In genomic region chr14:99339021-99339420, GRCm38 (mm10) we compare ENCODE assay signal across 27 mouse cellular contexts. TPM values are rescaled to one million over a fixed set of nuclear protein-coding genes. Genes with fewer than 3 reads are reported as not detected.
DNase-seq lines count a peak whose midpoint lies in the region; ATAC-seq and TF ChIP-seq lines count a peak whose summit lies in the region.
"Had no signal": no experiment of that assay in that cellular context is flagged by ENCODE, and none has a peak within 500 bp of the region (broad histone marks: within the 10 kb centered on the region; RNA-seq: fewer than 3 reads in every experiment).

No protein-coding gene starts in this region.

- peak; percentile 26; the same call in 1 of the 2 replicates for ATAC-seq in forebrain, embryonic 16.5 days
- no peak for ATAC-seq in forebrain, embryonic 11.5 days (replicated peaks; ENCODE audit: low FRiP score)
- no peak for ATAC-seq in hindbrain, embryonic 16.5 days
- no peak for ATAC-seq in hindbrain, embryonic 12.5 days (ENCODE audit: low FRiP score)

- 64% methylated on average over 8 of the region's 8 CpGs for WGBS in forebrain, embryonic 16.5 days
- WGBS in forebrain, embryonic 11.5 days: 77% methylated on average over 8 of the region's 8 CpGs
- 33% methylated on average over 8 of the region's 8 CpGs for WGBS in hindbrain, embryonic 16.5 days
- WGBS in hindbrain, embryonic 12.5 days: 48% methylated on average over 8 of the region's 8 CpGs

- H3K9me3 ChIP-seq in forebrain, embryonic 16.5 days (ENCODE audit: control insufficient read depth, low read length): no peaks in the 10 kb centered on the region
- H3K9me3 ChIP-seq in forebrain, embryonic 11.5 days (ENCODE audit: control insufficient read depth, low read length): no peaks in the 10 kb centered on the region
- H3K9me3 ChIP-seq in hindbrain, embryonic 16.5 days (ENCODE audit: control insufficient read depth, low read length): no peaks in the 10 kb centered on the region
- no peaks in the 10 kb centered on the region for H3K9me3 ChIP-seq in hindbrain, embryonic 12.5 days (replicated peaks)
- H3K9me3 ChIP-seq in ES-Bruce4 (replicated peaks; ENCODE audit: control insufficient read depth, insufficient read depth, low read length, poor library complexity, severe bottlenecking): no peaks in the 10 kb centered on the region
- H3K9me3 ChIP-seq: embryonic facial prominence, embryonic 12.5 days; heart, embryonic 12.5 days; midbrain, embryonic 10.5 days; neural tube, embryonic 12.5 days had no signal

- no peak overlapping the region for H3K27ac ChIP-seq in forebrain, embryonic 16.5 days (ENCODE audit: low read length)
- no peak overlapping the region for H3K27ac ChIP-seq in forebrain, embryonic 11.5 days (ENCODE audit: low read depth, low read length)
- H3K27ac ChIP-seq in hindbrain, embryonic 16.5 days (ENCODE audit: low read depth, low read length): no peak overlapping the region
- no peak overlapping the region for H3K27ac ChIP-seq in hindbrain, embryonic 12.5 days
- H3K27ac ChIP-seq in ES-Bruce4 (ENCODE audit: insufficient read depth, low read length): peak overlapping the region; percentile 99
- H3K27ac ChIP-seq: embryonic facial prominence, embryonic 12.5 days; liver, embryonic 14.5 days; midbrain, embryonic 10.5 days; neural tube, embryonic 12.5 days had no signal

- no peak for TF ChIP-seq POLR2A in ES-Bruce4 (IDR thresholded peaks at IDR 0.05; ENCODE audit: insufficient read depth, low read length)

- H3K4me3 ChIP-seq in forebrain, embryonic 16.5 days (replicated peaks; ENCODE audit: low read length): no peak overlapping the region
- H3K4me3 ChIP-seq in forebrain, embryonic 11.5 days (ENCODE audit: low read depth, low read length): no peak overlapping the region
- no peak overlapping the region for H3K4me3 ChIP-seq in hindbrain, embryonic 16.5 days (ENCODE audit: low read length)
- no peak overlapping the region for H3K4me3 ChIP-seq in hindbrain, embryonic 12.5 days
- no peak overlapping the region for H3K4me3 ChIP-seq in ES-Bruce4 (ENCODE audit: low read depth, low read length)
- H3K4me3 ChIP-seq: embryonic facial prominence, embryonic 12.5 days; heart, embryonic 12.5 days; midbrain, embryonic 10.5 days; myocyte; neural tube, embryonic 12.5 days had no signal

- H3K27me3 ChIP-seq in forebrain, embryonic 16.5 days (replicated peaks; ENCODE audit: control insufficient read depth, insufficient read depth, low read length): no peaks in the 10 kb centered on the region
- no peaks in the 10 kb centered on the region for H3K27me3 ChIP-seq in forebrain, embryonic 11.5 days (ENCODE audit: control insufficient read depth, insufficient read depth, low read length)
- no peaks in the 10 kb centered on the region for H3K27me3 ChIP-seq in hindbrain, embryonic 16.5 days (replicated peaks; ENCODE audit: control insufficient read depth, insufficient read depth, low read length)
- H3K27me3 ChIP-seq in hindbrain, embryonic 12.5 days: no peaks in the 10 kb centered on the region
- no peaks in the 10 kb centered on the region for H3K27me3 ChIP-seq in ES-Bruce4 (ENCODE audit: control insufficient read depth, insufficient read depth, low read length, poor library complexity, severe bottlenecking)
- H3K27me3 ChIP-seq: embryonic facial prominence, embryonic 12.5 days; heart, embryonic 12.5 days; neural tube, embryonic 12.5 days had no signal

- no peaks in the 10 kb centered on the region for H3K36me3 ChIP-seq in forebrain, embryonic 16.5 days (ENCODE audit: control insufficient read depth, insufficient read depth)
- H3K36me3 ChIP-seq in forebrain, embryonic 11.5 days (ENCODE audit: control insufficient read depth, insufficient read depth, low read length): no peaks in the 10 kb centered on the region
- no peaks in the 10 kb centered on the region for H3K36me3 ChIP-seq in hindbrain, embryonic 16.5 days (ENCODE audit: control insufficient read depth, insufficient read depth, low read length)
- no peaks in the 10 kb centered on the region for H3K36me3 ChIP-seq in hindbrain, embryonic 12.5 days
- H3K36me3 ChIP-seq in ES-Bruce4 (ENCODE audit: control insufficient read depth, insufficient read depth, low read length, poor library complexity, severe bottlenecking): no peaks in the 10 kb centered on the region
- H3K36me3 ChIP-seq: embryonic facial prominence, embryonic 12.5 days; heart, embryonic 12.5 days; midbrain, embryonic 10.5 days; neural tube, embryonic 12.5 days had no signal

- H3K4me2 ChIP-seq in forebrain, embryonic 16.5 days (ENCODE audit: low read length): no peak overlapping the region
- H3K4me2 ChIP-seq in forebrain, embryonic 11.5 days (ENCODE audit: low read depth, low read length, severe bottlenecking): no peak overlapping the region
- H3K4me2 ChIP-seq in hindbrain, embryonic 16.5 days (ENCODE audit: low read length): peak overlapping the region; percentile 10; the same call in 1 of the 2 replicates
- H3K4me2 ChIP-seq in hindbrain, embryonic 12.5 days (replicated peaks): no peak overlapping the region
- H3K4me2 ChIP-seq: embryonic facial prominence, embryonic 12.5 days; heart, embryonic 12.5 days; neural tube, embryonic 12.5 days had no signal

- TF ChIP-seq EP300 in ES-Bruce4 (IDR thresholded peaks at IDR 0.05; ENCODE audit: insufficient read depth, low read depth, low read length): no peak

- H3K4me1 ChIP-seq in forebrain, embryonic 16.5 days (replicated peaks; ENCODE audit: control insufficient read depth, insufficient read depth, low read length): no peaks in the 10 kb centered on the region
- H3K4me1 ChIP-seq in forebrain, embryonic 11.5 days (replicated peaks; ENCODE audit: control insufficient read depth, insufficient read depth, low read length): 0 out of 2 replicates have a peak, but pooled peaks cover 3% of the 10 kb centered on the region
- H3K4me1 ChIP-seq in hindbrain, embryonic 16.5 days (ENCODE audit: control insufficient read depth, insufficient read depth, low read depth, low read length): no peaks in the 10 kb centered on the region; the same call in 1 of the 2 replicates
- H3K4me1 ChIP-seq in hindbrain, embryonic 12.5 days: no peaks in the 10 kb centered on the region
- peaks cover 9% of the 10 kb centered on the region for H3K4me1 ChIP-seq in ES-Bruce4 (ENCODE audit: control insufficient read depth, insufficient read depth, low read length)
- H3K4me1 ChIP-seq: embryonic facial prominence, embryonic 12.5 days; heart, embryonic 12.5 days; midbrain, embryonic 10.5 days; neural tube, embryonic 12.5 days had no signal

- H3K9ac ChIP-seq in forebrain, embryonic 16.5 days (replicated peaks; ENCODE audit: low read depth, low read length): no peak overlapping the region
- no peak overlapping the region for H3K9ac ChIP-seq in forebrain, embryonic 11.5 days (ENCODE audit: low read length)
- H3K9ac ChIP-seq in hindbrain, embryonic 16.5 days (ENCODE audit: low read depth, low read length): no peak overlapping the region
- H3K9ac ChIP-seq in hindbrain, embryonic 12.5 days: no peak overlapping the region
- H3K9ac ChIP-seq in ES-Bruce4 (ENCODE audit: low read depth, poor library complexity, severe bottlenecking): peak overlapping the region; percentile 20; the same call in 1 of the 2 replicates
- H3K9ac ChIP-seq: embryonic facial prominence, embryonic 12.5 days; heart, embryonic 12.5 days; liver, embryonic 14.5 days; neural tube, embryonic 12.5 days had no signal

- no peak for DNase-seq in forebrain, embryonic 11.5 days (ENCODE audit: low spot score)
- peak; percentile 10 for DNase-seq in brain, adult 2 months (ENCODE audit: low read depth, low spot score)
- no peak for DNase-seq in adrenal gland, postnatal 36 days
- DNase-seq: adrenal gland, postnatal 10 days; cerebellum, adult 2 months; cerebellum, postnatal 25 days; embryo, embryonic 11 days; gastrocnemius, postnatal 25 days; heart, adult 18-20 months; heart, postnatal 4 days; kidney, adult 11 months; kidney, postnatal 14 days; liver; lung, adult 2 months; right cerebral cortex, adult 18-20 months; spleen, adult 18-20 months; thymus, postnatal 4 days had no signal

- TF ChIP-seq CTCF in ES-Bruce4 (IDR thresholded peaks at IDR 0.05; ENCODE audit: low read depth, low read length): no peak

RNA-seq across cellular contexts. Expression of gene Klf5, which starts 40.5 kb away (rescaled TPM):
- 5.1 and 5.5 TPM in 2 replicates for polyA plus RNA-seq in forebrain, embryonic 16.5 days (2015; fragmentation: Nextera tagmentation; extraction: Ambion mirVana)
- polyA plus RNA-seq in forebrain, embryonic 11.5 days (2014; fragmentation: Nextera tagmentation; extraction: Ambion mirVana): 1.9 and 2.0 TPM in 2 replicates
- 3.2 and 3.6 TPM in 2 replicates for polyA plus RNA-seq in hindbrain, embryonic 16.5 days (2015; fragmentation: Nextera tagmentation; extraction: Ambion mirVana)
- 3.2 and 4.5 TPM in 2 replicates for polyA plus RNA-seq in hindbrain, embryonic 12.5 days (2016; fragmentation: Nextera tagmentation; extraction: Ambion mirVana)
- 122 and 125 TPM in 2 replicates for polyA plus RNA-seq in ES-Bruce4 (2011; ENCODE audit: insufficient read depth, insufficient read length, low read depth, missing spikeins)
- 1 to 10 TPM; 8.3 to 9.1 TPM for total RNA-seq in adrenal gland, postnatal 36 days (2021)

Comparison
In these comparisons a context has a peak if more than half of its experiments do, and no peak if none do; other contexts are left out.
1. RNA of gene Klf5, which starts 40.5 kb away (polyA plus RNA-seq): 122 to 125 TPM in ES-Bruce4; 5.1 to 5.5 TPM in forebrain, embryonic 16.5 days, 3.2 to 3.6 TPM in hindbrain, embryonic 16.5 days, 3.2 to 4.5 TPM in hindbrain, embryonic 12.5 days and 1.9 to 2.0 TPM in forebrain, embryonic 11.5 days; every median in the first group is over 10 times any median in the second.